Mouse (Mus musculus) thymus, adult 18-20 months (tissue): ENCODE measurements around the gene Pax6.

Source experiments
- DNase-seq, 2 experiments: peaks; one replicate each; pipeline ENCODE4 v3.0.0; 2022; ENCODE audit warnings: mixed read lengths in 2 of 2

The Pax6 gene

DNA sequence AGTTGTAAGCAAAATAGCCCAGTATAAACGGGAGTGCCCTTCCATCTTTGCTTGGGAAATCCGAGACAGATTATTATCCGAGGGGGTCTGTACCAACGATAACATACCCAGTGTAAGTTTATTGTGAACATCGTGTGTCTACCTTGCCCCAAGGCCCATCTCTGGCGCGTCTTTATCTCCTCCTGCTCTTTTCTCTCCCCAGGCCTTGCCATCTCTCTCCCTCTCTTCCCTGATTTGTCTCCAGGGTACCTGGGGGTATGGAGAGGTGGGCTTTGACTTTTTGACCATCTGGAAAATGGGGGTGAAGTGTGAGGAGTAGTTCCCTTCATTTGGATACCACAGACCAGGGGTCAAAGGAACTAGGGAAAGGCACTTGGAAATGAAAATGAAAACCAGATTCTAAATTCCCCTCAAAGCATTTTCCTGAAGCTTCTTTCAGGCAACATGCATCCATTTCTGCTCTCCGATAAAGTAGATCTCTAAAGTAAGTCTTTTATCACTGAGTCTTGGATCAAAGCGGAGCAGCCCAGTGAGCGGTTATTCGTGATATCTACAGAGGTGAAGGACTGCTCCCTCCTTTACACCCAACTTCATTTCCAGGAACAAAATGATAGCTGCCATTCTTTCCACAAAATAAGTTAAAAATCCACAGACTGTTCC, 16.4 kb downstream of the Pax6 start:
- no peak for DNase-seq

- DNase-seq, result no peak
Observed at GRCm38 (mm10) chr2:105685651-105686050, 17.0 kb downstream of the Pax6 start.

GRCm38 (mm10) chr2:105686363-105687316, 17.9 kb downstream of the Pax6 start:
- no peak for DNase-seq

GRCm38 (mm10) chr2:105687317-105687991, 18.8 kb downstream of the Pax6 start:
- DNase-seq, result no peak

GRCm38 (mm10) chr2:105688011-105688410, 19.3 kb downstream of the Pax6 start:
- DNase-seq, result no peak

- no peak for DNase-seq
Observed at GRCm38 (mm10) chr2:105688436-105689303, 20.0 kb downstream of the Pax6 start.

GRCm38 (mm10) chr2:105689304-105689770, 20.6 kb downstream of the Pax6 start:
- no peak for DNase-seq

DNA sequence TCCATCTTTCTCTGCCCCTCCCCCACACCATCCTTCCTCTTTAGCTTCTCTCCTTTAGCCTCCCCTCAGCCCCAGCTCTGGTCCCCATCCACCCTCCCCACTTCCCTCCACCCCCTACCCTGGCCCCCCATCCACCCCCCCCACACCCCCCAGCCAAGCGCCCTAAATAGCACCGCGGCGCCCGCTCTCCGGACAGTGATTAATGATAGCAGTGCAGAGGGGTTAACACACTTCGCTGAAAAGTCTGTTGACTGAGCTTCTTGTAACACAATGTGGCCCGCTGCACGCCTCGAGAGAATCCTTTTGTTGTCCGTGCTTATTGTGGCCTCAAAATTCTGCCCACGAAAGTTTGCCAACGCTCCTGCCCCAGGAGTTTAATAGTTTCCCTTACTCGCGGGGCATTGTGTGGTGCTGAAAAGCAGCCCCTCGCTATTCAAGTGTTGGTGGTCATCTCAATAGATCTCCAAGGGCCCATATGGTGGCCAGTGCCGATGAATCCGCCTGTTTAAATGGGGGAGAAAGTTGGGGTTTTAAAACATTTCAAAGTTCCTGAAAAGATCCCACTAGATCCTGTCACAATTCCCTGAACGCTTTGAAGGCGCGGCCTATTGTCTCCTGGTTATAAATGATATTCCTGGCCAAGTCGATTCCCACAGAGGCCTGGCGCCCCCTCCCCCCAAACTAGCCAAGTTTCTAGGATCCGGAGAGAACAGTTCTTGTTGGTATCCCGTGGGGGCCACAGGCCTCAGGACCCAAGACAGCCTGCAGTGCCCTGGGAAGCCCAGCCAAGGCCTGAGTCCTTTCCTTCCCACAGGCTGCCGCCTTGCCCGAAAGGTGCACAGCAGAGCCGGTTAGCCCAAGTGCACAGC, 21.3 kb downstream of the Pax6 start:
- DNase-seq, result no peak

GRCm38 (mm10) chr2:105691296-105691695, 22.6 kb downstream of the Pax6 start:
- DNase-seq, result no peak

DNA sequence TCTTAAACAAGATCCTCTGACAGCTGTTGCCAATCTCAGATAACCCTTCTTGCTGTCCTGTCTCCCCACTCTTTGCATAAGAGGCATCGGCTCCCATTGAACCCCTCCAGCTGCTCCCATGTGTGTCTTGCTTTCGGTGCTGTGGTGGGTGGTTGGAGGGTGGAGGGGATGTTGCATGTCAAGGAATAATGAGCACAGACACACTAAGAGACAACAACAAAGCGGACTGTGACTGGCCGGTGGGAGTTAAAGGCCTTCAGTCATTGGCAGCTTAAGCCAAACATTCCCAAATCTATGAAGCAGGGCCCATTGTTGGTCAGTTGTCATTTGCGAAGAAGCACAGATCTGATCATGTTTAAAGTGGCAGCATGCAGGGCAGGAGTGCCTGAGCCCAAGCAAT, 29.0 kb downstream of the Pax6 start:
- DNase-seq, result no peak

GRCm38 (mm10) chr2:105698631-105699030, 29.9 kb downstream of the Pax6 start:
- no peak for DNase-seq

- DNase-seq, result no peak
Observed at GRCm38 (mm10) chr2:105701781-105702180, 33.1 kb downstream of the Pax6 start.

DNA sequence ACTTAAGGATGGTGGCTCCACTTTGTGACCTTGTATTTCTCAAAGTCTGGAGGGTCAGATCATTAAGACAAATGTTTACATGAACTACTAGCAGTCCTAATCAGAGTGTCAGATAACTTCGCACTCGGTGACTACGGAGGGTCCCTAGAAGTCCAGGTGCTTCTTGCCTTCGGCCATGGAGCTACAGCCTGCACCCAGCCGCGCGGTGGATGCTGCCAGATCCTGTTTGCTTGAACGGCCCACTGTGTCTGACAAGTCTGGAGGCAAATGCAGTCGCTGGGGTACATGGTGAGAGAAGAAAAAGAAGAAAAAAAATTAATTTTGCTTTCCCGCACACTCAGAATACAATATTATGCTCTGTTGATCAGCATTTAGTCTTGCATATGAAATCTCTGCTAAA, 33.9 kb downstream of the Pax6 start:
- no peak for DNase-seq

DNA sequence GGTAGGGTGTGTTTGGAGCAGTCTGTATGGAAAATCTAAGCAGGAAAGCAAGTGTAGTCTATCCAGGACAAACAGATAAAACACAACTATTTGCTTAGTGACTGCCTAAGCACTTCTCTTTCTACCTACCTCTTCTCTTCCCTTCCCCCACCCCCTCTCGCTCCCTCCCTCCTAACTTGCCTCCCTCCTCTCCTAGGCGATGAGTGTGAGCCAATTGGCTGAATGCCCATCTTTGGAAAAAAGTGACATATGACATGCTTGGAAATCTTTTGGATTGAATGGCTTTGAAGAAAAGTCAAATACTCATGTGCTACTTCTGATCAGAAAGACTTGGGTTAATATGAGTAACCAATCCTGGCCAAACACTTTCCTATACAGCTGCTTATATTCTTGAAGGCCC, 36.6 kb downstream of the Pax6 start:
- DNase-seq, result no peak

- no peak for DNase-seq
Observed at GRCm38 (mm10) chr2:105709126-105709525, 40.4 kb downstream of the Pax6 start.

- no peak for DNase-seq
Observed at GRCm38 (mm10) chr2:105710511-105710910, 41.8 kb downstream of the Pax6 start.

DNA sequence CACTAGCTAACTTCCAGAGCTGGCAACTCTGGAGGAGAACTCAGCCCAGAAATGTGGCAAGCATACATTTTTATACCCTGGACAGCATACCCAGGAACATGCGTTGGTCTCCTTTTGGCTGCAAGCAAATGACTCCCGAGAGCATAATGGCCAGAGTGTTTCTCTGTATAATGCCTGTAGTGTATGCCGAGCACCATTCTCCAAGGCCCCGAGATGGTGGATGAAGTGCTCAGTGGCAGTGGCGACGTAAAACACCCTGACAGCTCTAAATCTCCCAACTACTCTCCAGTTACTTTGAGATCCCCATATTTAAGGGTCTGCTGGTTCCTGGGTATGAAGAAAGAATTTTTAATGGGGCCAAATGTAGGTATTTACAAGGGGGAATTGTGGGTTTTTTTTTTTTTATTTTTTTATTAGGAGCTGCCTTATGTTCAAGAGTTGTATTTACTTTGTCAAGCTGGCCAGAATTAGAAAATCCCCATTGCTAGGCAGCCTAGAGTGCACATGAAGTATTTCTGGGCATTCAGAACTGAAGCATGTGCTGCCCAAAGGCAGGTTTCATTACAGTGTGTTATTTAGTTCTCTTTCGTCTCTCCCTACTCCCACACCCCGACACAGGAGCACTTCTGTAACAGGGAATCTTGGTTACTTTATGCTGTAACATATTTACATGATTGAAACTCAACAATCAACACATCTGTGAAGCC, 46.9 kb downstream of the Pax6 start:
- no peak for DNase-seq

DNA sequence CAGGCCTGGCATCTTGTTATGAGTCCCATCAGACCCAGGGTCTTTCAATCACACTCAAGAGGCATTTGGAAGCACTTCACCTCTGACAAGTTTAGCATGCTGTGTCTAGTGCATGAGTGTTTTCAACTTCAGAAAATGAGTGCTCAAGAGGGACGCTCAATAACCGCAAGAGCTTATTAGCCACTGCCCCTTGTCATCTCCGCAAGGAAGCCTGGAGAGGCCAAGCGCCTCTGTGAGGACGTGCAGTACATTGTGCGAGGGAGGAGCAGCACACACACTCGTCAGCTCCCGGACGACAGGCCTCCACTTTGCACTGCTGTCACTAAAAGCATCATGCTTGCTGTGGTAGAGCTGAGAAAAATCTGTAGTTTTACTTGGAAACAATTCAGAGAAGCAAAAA, 58.0 kb downstream of the Pax6 start:
- no peak for DNase-seq

DNA sequence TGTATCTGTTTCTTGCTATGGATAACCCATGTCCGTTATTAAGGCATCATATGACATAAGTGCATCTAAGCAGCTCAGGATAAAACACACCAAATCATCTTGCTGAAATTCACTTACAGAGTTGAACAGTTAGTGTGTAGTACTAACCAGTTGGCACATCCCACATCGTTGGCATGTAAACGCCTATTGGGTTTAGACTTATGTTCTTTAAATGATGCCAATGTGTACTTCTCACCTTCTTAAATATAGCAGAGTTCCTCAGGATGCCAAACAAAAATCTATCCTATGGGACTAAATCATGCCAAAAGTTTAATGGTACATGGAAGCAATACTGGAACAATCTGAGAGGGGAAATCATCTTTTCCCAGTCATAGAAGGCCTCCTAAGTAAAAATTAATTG, 62.0 kb downstream of the Pax6 start:
- DNase-seq, result no peak

GRCm38 (mm10) chr2:105736166-105736565, 67.5 kb downstream of the Pax6 start:
- no peak for DNase-seq

GRCm38 (mm10) chr2:105746896-105747295, 78.2 kb downstream of the Pax6 start:
- no peak for DNase-seq
